Mouse (Mus musculus): Measurements from ENCODE around the gene Foxi1.
"Not testable (repeated sequence)": the region's sequence is repeated elsewhere in the genome, so short reads cannot be mapped to it uniquely, and the experiment has no call there.

The Foxi1 gene

DNA sequence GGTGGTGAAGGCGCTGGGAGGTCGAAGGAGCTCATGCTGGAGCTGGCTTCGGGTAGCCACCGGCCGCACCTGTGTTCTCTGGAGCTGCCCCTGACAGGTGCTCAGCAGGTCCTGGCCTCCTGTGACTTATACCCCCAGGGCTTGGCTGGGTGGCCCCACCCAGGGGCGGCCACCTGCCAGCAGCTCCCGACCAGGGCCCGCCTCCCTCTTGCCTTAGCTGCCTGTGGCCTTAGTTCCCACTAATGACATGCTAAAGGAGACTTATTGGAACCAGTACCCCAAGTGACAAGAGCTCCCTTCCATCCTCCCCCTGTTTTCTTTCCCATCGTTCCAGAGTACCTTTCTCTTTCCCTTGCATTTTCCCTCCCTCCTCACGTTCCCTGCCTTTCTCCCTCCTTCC, at the start of gene Foxi1:
TSS of gene Foxi1 (minus strand) at position 101 of the 400 bp plus-strand sequence.
- CTCF ChIA-PET, result interaction anchor here in 3 of 4 experiments (0.7 to 4.3 kb wide), 7 partner anchors 59 to 482 kb away, joined by 3 to 14 read pairs (median 4); no protein-coding TSS in a partner anchor

DNA sequence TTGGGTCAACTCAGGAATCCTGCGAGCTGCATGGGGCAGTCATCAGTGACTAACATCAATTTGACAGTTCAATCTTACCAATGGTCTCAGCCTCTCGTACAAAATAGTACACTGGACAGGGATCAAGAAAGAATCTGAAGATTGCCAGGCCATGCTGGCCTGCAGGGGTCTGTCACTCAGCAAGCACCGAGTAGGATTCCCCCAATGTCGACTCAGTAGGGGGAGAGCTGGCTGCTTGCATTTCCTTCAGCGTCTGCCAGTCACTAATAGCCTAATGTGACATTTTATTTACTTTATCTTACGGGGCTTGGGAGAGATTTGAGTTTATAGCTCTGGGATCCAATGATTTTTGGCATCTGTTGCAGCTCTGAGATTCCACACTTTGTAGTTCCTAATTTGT, 35.1 kb upstream of the Foxi1 start:
- POLR2A ChIA-PET, result no interaction called here
- CTCF ChIA-PET, result no interaction called here

More for the DNA sequence above, at the start of gene Foxi1:
- POLR2A ChIA-PET, result interaction anchor here in 1 of 4 experiments (0.6 to 1.3 kb wide), 2 partner anchors 16 to 53 kb away, joined by 3 read pairs; no protein-coding TSS in a partner anchor

DNA sequence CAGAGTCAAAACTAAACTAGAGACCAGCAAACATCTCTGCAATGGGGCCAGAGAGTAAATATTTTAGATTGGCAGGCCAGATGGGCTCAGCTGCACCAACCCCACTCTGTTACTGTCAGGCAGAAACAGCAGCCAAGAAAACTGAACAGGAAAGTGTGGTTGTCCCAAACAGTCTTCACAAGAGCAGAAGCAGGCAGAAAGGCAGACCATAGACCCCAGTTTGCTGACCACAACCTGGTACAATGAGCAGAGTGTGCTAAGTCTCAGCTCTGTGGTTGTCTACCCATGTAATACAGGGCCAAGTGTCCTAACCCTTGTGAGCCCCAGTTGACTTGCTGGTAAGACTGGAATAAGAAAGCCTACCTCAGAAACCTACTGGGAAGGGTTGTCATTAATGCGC, 32.4 kb upstream of the Foxi1 start:
- ChIA-PET CTCF (no interaction called here), POLR2A (no interaction called here)

DNA sequence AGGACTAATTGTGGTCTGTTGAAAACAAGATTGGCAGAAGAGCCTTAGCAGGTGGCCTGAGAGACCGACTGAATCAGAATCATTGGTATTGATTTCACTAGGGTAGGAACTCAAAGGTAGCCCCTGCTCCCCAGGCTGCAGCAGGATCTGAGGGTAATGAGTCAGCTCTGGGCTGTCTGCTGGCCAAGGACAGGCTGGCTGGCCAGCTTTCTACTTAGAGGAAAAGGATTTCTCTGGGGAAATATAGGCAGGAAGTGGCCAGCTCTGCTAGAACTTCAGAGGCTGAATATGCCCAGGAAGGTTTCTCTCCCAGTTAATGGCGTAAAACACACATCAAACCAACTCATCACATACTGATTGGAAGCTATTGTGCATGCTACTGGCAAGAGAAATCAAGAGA, 31.8 kb upstream of the Foxi1 start:
- POLR2A ChIA-PET, result no interaction called here

DNA sequence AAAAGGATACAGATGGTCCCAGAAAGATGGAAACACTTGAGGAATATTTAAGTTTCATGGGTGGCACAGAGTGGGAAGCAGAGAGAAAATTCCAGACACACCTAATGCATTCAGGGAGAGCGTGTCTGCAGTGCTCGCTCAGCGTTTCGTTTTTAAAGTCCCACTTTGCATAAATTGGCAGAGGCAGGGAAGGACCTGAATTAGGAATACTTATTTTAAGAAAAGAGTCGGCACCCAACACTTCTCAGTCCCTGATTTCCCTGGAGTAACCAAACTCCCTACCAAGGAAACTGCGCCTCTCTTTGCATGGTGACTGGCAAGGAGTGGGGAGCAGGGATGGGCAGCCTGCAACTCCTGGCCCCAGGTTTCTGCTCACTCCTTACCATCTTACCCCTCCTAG, 29.0 kb upstream of the Foxi1 start:
- CTCF ChIA-PET, result interaction anchor here (0.5 to 2.2 kb wide), 15 partner anchors 9 to 1131 kb away, joined by 3 to 12 read pairs (median 4); no protein-coding TSS in a partner anchor

More for the DNA sequence above, 31.8 kb upstream of the Foxi1 start:
- CTCF ChIA-PET, result no interaction called here

DNA sequence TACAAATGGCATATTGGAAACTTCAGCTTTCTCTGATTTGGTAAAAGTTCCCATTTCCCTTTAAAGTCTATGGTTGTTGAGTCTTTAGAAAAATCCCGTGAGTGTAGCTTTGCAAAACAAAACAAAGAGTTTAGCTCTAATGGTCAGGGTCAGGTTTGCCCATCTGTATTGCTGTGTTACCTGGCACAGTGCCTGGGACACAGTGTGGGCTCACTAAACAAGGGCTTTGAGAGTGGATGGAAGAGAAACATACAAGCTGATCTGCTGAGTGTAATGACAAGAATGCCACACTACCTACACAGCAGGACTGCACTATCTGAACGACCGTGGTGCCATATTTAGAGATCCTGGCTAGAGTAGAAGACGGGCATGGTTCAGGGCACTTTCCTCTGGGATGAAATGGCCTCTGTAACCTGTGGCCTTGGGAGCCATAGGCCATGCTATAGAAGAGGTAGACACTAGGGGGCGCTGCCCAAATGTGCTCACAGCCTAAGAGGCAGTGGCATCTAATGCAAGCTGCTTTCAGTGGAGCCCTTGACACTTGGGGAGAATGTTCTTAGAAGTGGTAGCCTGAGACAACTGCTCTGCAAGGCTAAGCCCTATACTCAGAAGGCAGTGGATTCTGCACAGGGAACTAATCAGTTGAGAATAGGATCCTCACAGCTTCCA, 28.3 kb upstream of the Foxi1 start:
- ChIA-PET CTCF (interaction anchor here (0.5 to 2.2 kb wide), 21 partner anchors 9 to 1131 kb away, joined by 3 to 12 read pairs (median 4); partner anchors contain the start of gene Fam196b (in 2 of the 4)), POLR2A (no interaction called here)

More for the DNA sequence above, 29.0 kb upstream of the Foxi1 start:
- POLR2A ChIA-PET, result no interaction called here

DNA sequence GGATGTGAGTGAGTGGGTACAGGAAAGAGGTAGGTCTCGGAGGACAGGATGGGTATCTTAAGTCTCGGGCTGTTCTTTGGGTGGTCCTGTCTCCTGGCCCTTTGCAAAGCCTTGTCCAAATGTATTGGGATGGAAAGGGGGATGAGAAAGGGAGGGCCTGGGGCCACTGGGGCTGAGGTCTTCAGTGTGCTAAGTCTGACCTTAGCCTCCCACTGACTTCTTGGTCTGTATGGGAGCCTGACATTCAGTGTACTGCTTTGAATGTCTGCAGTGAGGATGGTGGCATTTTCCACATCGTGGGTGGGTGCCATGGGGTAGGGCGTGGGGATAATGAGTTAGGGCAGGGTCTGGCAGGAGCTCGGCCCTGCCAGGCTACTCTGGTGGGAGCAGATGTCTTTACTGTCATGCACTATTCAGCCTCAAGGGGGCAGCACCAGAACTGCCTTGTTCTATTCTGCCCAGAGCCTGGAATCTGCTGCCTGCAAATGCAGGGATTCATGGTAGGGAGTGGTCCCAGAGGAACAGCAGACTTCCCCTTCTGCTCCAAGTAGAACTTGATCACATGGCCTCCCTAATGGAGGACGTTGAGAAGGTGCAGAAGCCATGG, 21.0 kb upstream of the Foxi1 start:
- CTCF ChIA-PET, result interaction anchor here in 3 of 4 experiments (0.6 to 2.0 kb wide), 14 partner anchors 9 to 583 kb away, joined by 3 to 6 read pairs (median 3); no protein-coding TSS in a partner anchor
- POLR2A ChIA-PET, result interaction anchor here in 1 of 4 experiments (1.0 kb wide), 1 partner anchor 577 kb away, joined by 3 read pairs; no protein-coding TSS in a partner anchor

DNA sequence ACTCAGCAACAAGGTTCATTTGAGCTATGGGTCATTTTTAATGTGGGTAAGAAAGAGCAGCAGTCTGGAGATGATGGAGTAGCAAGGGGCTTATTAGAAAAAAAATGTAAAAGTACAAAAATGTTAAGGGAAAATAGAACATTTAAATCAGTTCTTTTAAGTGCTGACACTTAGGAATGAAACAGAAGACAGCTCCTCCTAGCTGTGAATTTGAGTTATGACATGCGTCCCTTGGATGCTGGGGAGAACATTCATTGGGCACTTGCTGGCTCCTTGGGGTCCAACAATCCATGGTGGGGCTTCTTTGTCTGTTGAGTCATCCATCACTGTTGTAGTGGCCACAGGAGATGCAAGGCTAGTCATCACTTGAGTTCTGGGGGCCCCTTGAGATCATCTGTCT, 19.3 kb upstream of the Foxi1 start:
- ChIA-PET CTCF (interaction anchor here (0.5 to 2.2 kb wide), 24 partner anchors 9 to 1265 kb away, joined by 3 to 6 read pairs (median 3); no protein-coding TSS in a partner anchor), POLR2A (interaction anchor here in 1 of 4 experiments (1.2 kb wide), 1 partner anchor 24 kb away, joined by 3 read pairs; no protein-coding TSS in a partner anchor)

DNA sequence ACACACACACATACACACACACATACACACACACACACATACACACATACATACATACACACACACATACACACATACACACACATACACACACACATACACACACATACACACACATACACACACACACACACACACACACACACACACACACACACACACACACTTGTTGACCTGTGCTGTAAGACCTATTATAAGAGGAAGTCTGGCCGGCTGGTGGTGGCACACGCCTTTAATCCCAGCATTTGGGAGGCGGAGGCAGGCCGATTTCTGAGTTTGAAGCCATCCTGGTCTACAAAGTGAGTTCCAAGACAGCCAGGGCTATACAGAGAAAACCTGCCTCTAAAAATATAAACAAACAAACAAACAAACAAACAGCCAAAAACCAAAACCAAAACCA, 12.7 kb upstream of the Foxi1 start:
- CTCF ChIA-PET, result interaction anchor here in 1 of 4 experiments (1.8 kb wide), 1 partner anchor 16 kb away, joined by 5 read pairs; no protein-coding TSS in a partner anchor
- POLR2A ChIA-PET, result not testable (repeated sequence)

DNA sequence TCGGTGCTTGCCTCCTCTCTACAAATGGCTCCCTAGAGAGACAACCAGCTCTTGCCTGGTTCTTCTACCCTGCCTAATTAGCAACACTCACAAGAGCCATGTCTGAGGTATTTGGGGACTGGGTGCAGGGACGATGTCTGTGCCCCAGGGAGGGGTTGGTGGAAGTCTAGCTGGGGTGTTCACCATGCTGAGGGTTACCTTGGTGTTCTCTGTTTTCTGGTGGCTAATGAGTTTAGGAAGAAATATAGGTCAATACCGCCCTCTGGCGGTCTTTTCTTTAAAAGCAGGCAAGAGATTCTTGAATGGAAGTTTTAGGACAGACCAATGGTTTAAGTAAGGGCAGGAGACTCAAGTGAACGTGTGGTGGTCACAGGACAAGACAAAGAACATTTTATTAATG, 5.0 kb upstream of the Foxi1 start:
- POLR2A ChIA-PET, result no interaction called here
- CTCF ChIA-PET, result interaction anchor here (0.6 to 3.6 kb wide), 14 partner anchors 10 to 487 kb away, joined by 3 to 32 read pairs (median 4); no protein-coding TSS in a partner anchor

DNA sequence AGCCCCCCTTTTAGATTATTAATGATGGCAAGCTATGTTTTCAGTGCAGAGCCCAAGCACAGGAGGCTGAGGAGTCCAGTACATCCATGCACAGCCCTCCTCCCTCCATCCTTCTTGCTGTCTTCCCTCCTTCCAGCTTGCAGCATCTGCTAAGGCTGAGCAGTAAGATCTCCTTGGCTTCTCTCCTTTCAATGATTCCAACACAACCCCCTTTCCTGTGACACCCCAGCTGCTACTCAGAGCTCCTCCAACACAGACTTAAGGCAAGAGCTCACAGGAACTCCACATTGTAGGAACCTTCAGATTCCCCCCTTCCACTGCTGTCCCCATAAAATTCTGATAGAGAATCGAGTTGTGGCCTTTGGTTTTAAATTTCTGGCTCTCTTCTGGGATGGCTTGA, 5.1 kb downstream of the Foxi1 start:
- CTCF ChIA-PET, result interaction anchor here in 3 of 4 experiments (0.7 to 1.7 kb wide), 3 partner anchors 10 to 54 kb away, joined by 3 to 9 read pairs (median 5); no protein-coding TSS in a partner anchor
- POLR2A ChIA-PET, result interaction anchor here in 1 of 4 experiments (0.7 kb wide), 1 partner anchor 12 kb away, joined by 3 read pairs; no protein-coding TSS in a partner anchor

DNA sequence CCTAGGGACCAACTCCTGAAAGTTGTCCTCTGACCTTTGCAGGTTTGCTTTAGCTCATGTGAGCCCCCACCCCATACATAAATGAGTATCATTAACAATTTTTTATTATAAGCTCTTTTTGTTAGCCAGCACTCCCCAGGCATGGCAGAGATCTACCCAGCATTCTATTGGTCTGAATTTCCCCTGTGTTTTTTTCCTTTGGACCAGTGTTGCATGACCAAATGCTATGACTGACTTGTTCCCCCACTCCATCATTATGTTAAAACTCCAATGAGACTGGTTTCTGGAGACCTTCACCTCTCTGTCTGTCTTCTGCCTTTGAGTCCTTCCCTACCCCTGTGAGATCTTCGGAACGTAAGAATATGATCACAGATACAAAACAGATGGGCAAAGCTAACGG, 12.7 kb downstream of the Foxi1 start:
- ChIA-PET POLR2A (no interaction called here), CTCF (interaction anchor here in 2 of 4 experiments (0.5 to 0.6 kb wide), 2 partner anchors 72 to 120 kb away, joined by 3 to 6 read pairs; no protein-coding TSS in a partner anchor)

DNA sequence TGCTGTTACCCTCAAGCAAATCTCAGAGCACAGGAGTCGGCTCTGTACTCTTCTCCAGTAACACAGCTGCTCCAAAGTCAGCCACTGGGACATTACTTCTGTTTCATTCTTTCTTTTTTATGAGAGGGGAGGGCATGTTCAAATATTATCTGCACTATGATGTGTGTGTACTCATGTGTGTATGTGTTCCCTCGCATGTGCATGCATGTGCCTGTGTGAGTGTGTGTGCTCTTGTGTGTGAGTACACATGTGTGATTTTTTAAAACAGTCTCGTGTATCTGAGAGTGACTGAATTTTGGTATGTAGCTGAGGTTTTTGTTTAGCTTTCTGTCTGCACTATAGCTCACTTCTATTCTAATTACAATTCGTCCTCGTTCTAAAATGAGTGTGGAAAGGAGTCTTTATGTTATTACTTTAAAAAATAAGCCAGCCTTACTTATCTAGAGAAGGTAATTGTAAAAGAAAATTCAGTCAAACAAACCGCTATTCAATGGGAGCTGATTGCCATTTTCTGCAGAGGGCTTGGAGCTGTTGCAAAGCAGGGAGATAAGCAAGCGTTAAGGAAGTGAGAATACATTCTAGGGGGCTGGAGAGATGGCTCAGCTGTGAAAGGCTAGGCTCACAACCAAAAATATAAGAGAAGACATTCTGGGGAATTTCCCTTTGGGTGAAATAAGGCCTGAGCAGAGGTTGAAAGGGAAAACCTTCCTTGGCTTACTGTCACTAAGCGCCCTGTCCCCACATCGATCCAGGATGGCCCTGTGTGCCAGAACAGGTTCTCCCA, 13.5 kb downstream of the Foxi1 start:
- POLR2A ChIA-PET, result no interaction called here
- CTCF ChIA-PET, result interaction anchor here in 2 of 4 experiments (0.6 to 1.2 kb wide), 3 partner anchors 20 to 185 kb away, joined by 3 read pairs; no protein-coding TSS in a partner anchor

DNA sequence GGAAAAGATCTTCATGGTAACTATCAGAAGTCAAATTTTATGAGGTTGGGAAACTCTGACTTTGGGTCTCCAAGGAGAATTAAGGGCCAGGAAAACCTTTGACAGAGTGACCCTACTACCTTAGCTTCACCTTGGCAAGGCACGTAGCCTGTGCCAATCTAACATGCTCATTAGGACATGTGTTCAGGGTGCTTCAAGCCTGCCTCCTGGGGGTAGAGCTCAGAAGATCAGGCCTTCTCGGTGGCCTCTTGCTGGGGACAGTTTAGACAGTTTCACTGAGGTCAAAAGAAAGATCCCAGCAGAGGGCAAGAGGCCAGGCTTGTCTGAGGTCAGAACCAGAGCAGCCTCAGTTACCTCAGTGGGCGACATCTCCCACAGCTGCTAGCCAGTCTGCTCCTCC, 14.2 kb downstream of the Foxi1 start:
- CTCF ChIA-PET, result interaction anchor here in 2 of 4 experiments (0.6 to 1.2 kb wide), 4 partner anchors 19 to 1957 kb away, joined by 3 read pairs; no protein-coding TSS in a partner anchor
- POLR2A ChIA-PET, result no interaction called here

DNA sequence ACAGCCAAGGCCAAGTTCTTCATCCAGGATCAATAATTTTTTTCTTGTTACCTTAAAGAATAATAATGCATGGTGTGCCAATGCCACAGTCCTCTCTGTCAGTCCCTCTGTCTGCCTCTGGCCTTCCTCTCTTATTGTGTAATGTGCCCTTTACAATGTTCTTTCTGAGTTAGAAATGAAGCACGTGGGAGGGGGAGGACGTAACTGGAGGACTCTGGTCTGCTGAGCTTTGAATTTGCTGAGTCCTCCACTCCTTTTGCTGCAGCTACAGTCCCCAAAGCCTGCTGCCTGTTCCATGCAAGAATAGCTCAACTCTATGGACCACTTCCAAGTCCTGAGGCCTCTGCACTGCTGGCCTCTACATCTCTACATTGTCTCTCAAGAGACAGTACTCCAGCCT, 23.6 kb downstream of the Foxi1 start:
- CTCF ChIA-PET, result no interaction called here
- POLR2A ChIA-PET, result no interaction called here

DNA sequence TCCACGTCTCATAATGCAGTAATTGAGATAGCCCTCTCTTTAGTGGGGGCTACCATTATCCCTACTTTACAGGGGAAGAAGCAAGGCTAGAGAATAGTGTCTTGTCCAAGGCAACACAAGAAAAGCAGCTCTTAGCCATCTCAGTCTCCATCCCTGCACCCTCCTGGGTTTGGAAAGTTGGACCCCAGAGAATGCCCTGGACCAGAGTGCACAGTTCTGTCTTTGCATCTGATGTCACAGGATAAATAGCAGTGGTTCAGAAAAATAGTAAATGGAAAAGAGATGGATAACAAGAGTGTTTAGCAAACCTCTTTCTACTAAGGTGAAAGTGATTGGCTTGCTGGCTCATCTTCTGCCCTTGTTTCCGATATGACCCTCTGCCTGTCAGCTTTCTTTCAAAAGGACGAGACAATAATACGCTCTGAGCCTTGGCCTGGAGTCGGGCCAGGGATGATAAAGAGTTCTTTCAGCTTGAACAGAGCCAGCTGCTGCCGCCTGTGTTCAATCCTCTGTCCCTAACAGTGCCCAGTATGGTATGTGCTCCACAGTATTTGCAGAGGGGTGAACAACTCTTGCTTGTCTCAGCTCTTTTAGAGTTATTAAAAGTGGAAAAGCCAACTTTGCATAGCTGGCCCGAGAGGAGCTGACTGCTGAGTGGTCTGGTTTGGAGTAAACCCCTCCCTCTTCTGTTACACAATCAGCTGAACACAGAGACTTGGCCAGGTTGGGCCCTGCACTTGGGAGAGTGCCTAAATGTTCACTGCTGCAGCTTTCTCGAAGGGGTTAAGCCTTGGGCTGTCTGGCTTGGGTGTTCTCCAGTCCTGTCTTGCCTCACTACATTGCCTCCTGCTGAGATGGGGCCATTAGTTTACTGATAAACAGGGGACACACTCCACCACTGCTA, 26.4 kb downstream of the Foxi1 start:
- POLR2A ChIA-PET, result interaction anchor here in 1 of 4 experiments (1.2 kb wide), 1 partner anchor 32 kb away, joined by 3 read pairs; no protein-coding TSS in a partner anchor
- CTCF ChIA-PET, result no interaction called here

DNA sequence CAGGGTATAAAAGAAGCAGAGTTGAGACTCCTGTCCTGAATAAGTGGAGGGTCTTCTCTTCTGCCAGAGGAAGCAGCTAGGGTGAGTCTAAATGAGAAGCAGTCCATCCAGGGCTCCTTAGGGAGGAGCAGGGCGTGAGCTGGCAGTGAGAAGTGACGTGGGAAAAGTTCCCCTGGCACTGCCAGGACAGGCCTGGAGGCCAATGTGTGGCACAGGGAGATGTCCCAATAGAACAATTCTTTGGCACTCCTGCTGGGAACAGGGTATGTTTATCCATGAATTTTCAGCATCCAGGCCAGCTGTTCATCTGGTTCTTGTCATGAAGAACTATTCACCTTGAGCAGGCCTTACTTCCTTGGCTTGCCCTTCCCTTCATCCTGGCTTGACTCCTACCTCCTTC, 29.1 kb downstream of the Foxi1 start:
- ChIA-PET CTCF (interaction anchor here in 1 of 4 experiments (1.2 kb wide), 1 partner anchor 30 kb away, joined by 3 read pairs; no protein-coding TSS in a partner anchor), POLR2A (no interaction called here)

DNA sequence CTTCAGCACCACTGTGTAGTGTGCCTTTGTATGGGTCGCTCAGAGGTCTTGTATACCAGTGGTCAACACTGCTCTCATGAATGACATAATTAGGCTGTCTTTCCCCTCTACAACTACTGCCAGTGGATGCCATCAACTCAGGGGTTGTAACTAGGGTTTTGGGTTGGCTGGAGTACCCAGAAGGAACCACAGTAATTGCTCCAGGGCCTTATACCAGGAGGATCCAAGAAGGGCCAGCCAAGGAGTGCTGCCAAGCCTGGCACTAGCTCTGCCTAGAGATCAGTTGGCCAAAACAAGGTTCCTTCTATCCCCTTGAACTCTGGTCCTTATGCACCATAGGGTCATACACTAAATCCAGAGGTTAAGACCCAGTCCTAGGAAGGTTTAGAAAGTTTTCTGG, 31.5 kb downstream of the Foxi1 start:
- POLR2A ChIA-PET, result no interaction called here
- CTCF ChIA-PET, result no interaction called here

All from embryonic stem cell, embryonic (primary cell).